ENCODE assay signal across 20 mouse cellular contexts in the genomic region with DNA sequence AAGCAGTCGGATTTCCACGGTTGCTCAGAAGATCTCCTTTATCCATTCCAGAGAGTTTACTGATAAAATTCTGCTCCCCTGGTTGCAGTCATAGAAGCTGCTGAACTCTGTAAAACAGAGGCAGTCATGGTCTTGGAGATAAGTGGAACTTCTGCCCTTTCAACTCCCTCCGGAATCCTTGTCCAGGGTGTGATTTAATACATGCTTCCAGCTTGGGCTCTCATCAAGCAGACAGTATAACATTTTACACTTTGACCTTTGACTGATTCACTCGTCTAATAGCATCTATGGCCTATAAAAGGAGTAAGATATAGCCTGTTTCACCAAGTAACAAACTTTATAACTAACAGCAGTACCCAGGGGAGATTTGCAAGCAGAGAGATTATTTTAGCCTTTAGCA.
"Had no signal": no experiment of that assay in that cellular context is flagged by ENCODE, and none has a peak within 500 bp of the region (broad histone marks: within the 10 kb centered on the region; RNA-seq: fewer than 3 reads in every experiment).

No protein-coding gene starts in this region.

- H3K27ac ChIP-seq: kidney, postnatal 0 days; limb, embryonic 12.5 days; limb, embryonic 15.5 days; liver, embryonic 14.5 days; stomach, postnatal 0 days had no signal

- H3K9me3 ChIP-seq: limb, embryonic 12.5 days; limb, embryonic 15.5 days; megakaryocyte, embryonic 14.5 days had no signal

- H3K9ac ChIP-seq: limb, embryonic 12.5 days; limb, embryonic 15.5 days; liver, embryonic 14.5 days; liver, postnatal 0 days; lung, embryonic 14.5 days had no signal

- H3K4me3 ChIP-seq: limb, embryonic 12.5 days; limb, embryonic 15.5 days; megakaryocyte, embryonic 14.5 days had no signal

- H3K4me1 ChIP-seq: limb, embryonic 12.5 days; limb, embryonic 15.5 days had no signal

- H3K4me2 ChIP-seq: limb, embryonic 12.5 days; limb, embryonic 15.5 days; liver, embryonic 11.5 days; lung, embryonic 14.5 days; midbrain, embryonic 11.5 days had no signal

- H3K36me3 ChIP-seq: limb, embryonic 12.5 days; limb, embryonic 15.5 days had no signal

- H3K27me3 ChIP-seq: limb, embryonic 12.5 days; limb, embryonic 15.5 days; megakaryocyte, embryonic 14.5 days had no signal

- DNase-seq: kidney, adult 2 months; kidney, postnatal 25 days; left cerebral cortex, postnatal 4 days; liver, postnatal 0 days; lung, embryonic 14.5 days; lung, postnatal 36 days; midbrain, embryonic 14.5 days; retina, postnatal 1 day; right cerebral cortex, postnatal 25 days; thymus, adult 2 months; thymus, postnatal 25 days had no signal

- ATAC-seq: liver, postnatal 0 days; lung, postnatal 0 days had no signal
